Comparison of ENCODE assay signal across 9 mouse cellular contexts in the genomic region with DNA sequence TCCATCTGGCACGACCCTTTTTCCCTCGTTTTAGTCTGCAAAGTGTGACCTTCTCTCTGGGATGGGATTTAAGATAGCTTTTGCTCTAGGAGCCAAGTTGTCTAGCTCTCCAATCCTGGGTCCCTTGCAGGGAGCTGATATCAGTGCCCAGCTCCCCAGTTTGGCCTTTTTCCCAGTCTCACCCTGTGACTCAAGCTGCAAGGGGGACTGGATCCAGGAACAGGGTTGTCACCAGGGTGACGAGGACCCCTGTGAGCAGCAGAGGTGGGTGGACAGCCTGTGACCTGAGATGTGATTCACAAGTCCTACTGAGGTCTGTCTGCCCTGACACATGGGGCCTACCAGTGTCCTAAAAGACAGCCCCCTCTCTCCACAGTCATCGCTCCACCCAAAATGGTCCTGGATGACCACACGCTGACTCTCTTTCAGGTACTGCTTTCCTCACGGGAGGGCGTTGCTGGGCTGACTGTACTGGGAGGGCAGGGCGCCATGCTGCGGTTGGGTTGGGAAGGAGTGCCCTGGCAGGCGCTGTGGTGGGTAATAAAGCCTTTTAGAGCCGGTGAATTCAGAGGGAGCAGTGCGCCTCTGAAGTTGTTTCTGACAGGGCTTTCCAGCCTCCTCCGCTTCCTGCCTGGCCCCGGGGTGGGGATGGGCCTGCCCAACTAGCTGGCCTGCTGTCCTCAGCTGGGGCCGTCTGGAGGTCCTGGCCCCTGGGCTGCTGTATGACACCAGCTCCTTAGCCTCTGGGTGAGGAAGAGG. TPM values are rescaled to one million over a fixed set of nuclear protein-coding genes. Genes with fewer than 3 reads are reported as not detected.
DNase-seq lines count a peak whose midpoint lies in the region; ATAC-seq and TF ChIP-seq lines count a peak whose summit lies in the region.
"Had no signal": no experiment of that assay in that cellular context is flagged by ENCODE, and none has a peak within 500 bp of the region (broad histone marks: within the 10 kb centered on the region; RNA-seq: fewer than 3 reads in every experiment).

No protein-coding gene starts in this region.

- peak overlapping the region; percentile 2; the same call in 1 of the 2 replicates for H3K27ac ChIP-seq in forebrain, embryonic 12.5 days
- no peak overlapping the region for H3K27ac ChIP-seq in forebrain, postnatal 0 days (ENCODE audit: low read depth, low read length)
- H3K27ac ChIP-seq in neural tube, embryonic 11.5 days (ENCODE audit: low read depth, low read length) = peak overlapping the region; percentile 34; the same call in 1 of the 2 replicates
- H3K27ac ChIP-seq in limb, embryonic 10.5 days = peak overlapping the region; percentile 89

- 0 out of 2 replicates have a peak, but pooled peaks cover 8% of the 10 kb centered on the region for H3K27me3 ChIP-seq in forebrain, embryonic 12.5 days
- no peaks in the 10 kb centered on the region for H3K27me3 ChIP-seq in forebrain, postnatal 0 days (ENCODE audit: insufficient read depth, low read length)
- no peaks in the 10 kb centered on the region for H3K27me3 ChIP-seq in neural tube, embryonic 11.5 days (ENCODE audit: control insufficient read depth, insufficient read depth, low read length)
- no peaks in the 10 kb centered on the region for H3K27me3 ChIP-seq in limb, embryonic 10.5 days (ENCODE audit: low read depth, poor library complexity, severe bottlenecking)

- DNase-seq in forebrain, postnatal 0 days = no peak
- DNase-seq in neural tube, embryonic 11.5 days (ENCODE audit: low spot score) = no peak
- no peak for DNase-seq in neural tube, embryonic 10.5 days (ENCODE audit: extremely low spot score, low spot score)
- DNase-seq in limb, embryonic 10.5 days (ENCODE audit: low spot score) = peak; percentile 63
- DNase-seq in layer of hippocampus, postnatal 14 days (ENCODE audit: low spot score in 2 of 2) = no peak
- DNase-seq: cerebellum, adult 11-12 months had no signal

- H3K4me1 ChIP-seq in forebrain, embryonic 12.5 days = peaks cover 48% of the 10 kb centered on the region
- H3K4me1 ChIP-seq in forebrain, postnatal 0 days (ENCODE audit: insufficient read depth) = no peaks in the 10 kb centered on the region
- H3K4me1 ChIP-seq in neural tube, embryonic 11.5 days (ENCODE audit: control insufficient read depth, insufficient read depth, low read length) = peaks cover 32% of the 10 kb centered on the region
- peaks cover 78% of the 10 kb centered on the region for H3K4me1 ChIP-seq in limb, embryonic 10.5 days

- WGBS in forebrain, embryonic 12.5 days = 50% methylated on average over 15 of the region's 15 CpGs
- WGBS in forebrain, postnatal 0 days = 40% methylated on average over 15 of the region's 15 CpGs
- WGBS in neural tube, embryonic 11.5 days = 27% methylated on average over 15 of the region's 15 CpGs
- 19% methylated on average over 15 of the region's 15 CpGs for WGBS in limb, embryonic 10.5 days

- H3K9me3 ChIP-seq in forebrain, embryonic 12.5 days = no peaks in the 10 kb centered on the region
- no peaks in the 10 kb centered on the region for H3K9me3 ChIP-seq in forebrain, postnatal 0 days (ENCODE audit: low read length)
- no peaks in the 10 kb centered on the region for H3K9me3 ChIP-seq in neural tube, embryonic 11.5 days (ENCODE audit: control insufficient read depth, low read length)
- no peaks in the 10 kb centered on the region for H3K9me3 ChIP-seq in limb, embryonic 10.5 days (replicated peaks)

- peaks cover 52% of the 10 kb centered on the region for H3K36me3 ChIP-seq in forebrain, embryonic 12.5 days (replicated peaks)
- H3K36me3 ChIP-seq in forebrain, postnatal 0 days (ENCODE audit: insufficient read depth) = peaks cover 35% of the 10 kb centered on the region
- peaks cover 6% of the 10 kb centered on the region for H3K36me3 ChIP-seq in neural tube, embryonic 11.5 days (ENCODE audit: control insufficient read depth, insufficient read depth, low read length)
- H3K36me3 ChIP-seq in limb, embryonic 10.5 days = peaks cover 60% of the 10 kb centered on the region

- no peak overlapping the region for H3K4me3 ChIP-seq in forebrain, embryonic 12.5 days (replicated peaks)
- H3K4me3 ChIP-seq in forebrain, postnatal 0 days (ENCODE audit: low read depth, low read length) = no peak overlapping the region
- no peak overlapping the region for H3K4me3 ChIP-seq in neural tube, embryonic 11.5 days (ENCODE audit: low read depth, low read length)
- peak overlapping the region; percentile 37 for H3K4me3 ChIP-seq in limb, embryonic 10.5 days

- H3K9ac ChIP-seq in forebrain, embryonic 12.5 days = peak overlapping the region; percentile 44; the same call in 1 of the 2 replicates
- no peak overlapping the region for H3K9ac ChIP-seq in forebrain, postnatal 0 days
- H3K9ac ChIP-seq in neural tube, embryonic 11.5 days (ENCODE audit: low read length) = peak overlapping the region; percentile 48; the same call in 1 of the 2 replicates

- no peak for TF ChIP-seq CTCF in forebrain, postnatal 0 days (IDR thresholded peaks at IDR 0.05; ENCODE audit: low read depth)

- no peak for ATAC-seq in forebrain, embryonic 12.5 days (ENCODE audit: low FRiP score)
- no peak for ATAC-seq in forebrain, postnatal 0 days
- no peak for ATAC-seq in neural tube, embryonic 11.5 days (ENCODE audit: insufficient read depth, low FRiP score, low TSS enrichment)
- ATAC-seq in activated CD4-positive, CD25-positive, alpha-beta regulatory T cell, adult 4 months = no peak
- ATAC-seq in erythroblast, adult 5-6 weeks (replicated peaks; ENCODE audit: low FRiP score, poor library complexity, severe bottlenecking) = no peak

- no peak overlapping the region for H3K4me2 ChIP-seq in forebrain, embryonic 12.5 days
- no peak overlapping the region for H3K4me2 ChIP-seq in forebrain, postnatal 0 days (ENCODE audit: low read depth)
- H3K4me2 ChIP-seq in neural tube, embryonic 11.5 days (ENCODE audit: low read depth) = no peak overlapping the region

RNA-seq across cellular contexts. Expression of gene Cenpx, which starts 9.7 kb away (rescaled TPM):
- 125 and 127 TPM in 2 replicates for polyA plus RNA-seq in forebrain, embryonic 12.5 days (2016; fragmentation: Nextera tagmentation; extraction: Ambion mirVana)
- 28.5 and 52.1 TPM in 2 replicates for total RNA-seq in forebrain, postnatal 0 days (2014; rRNA removed)
- polyA plus RNA-seq in forebrain, postnatal 0 days (2015; fragmentation: Nextera tagmentation; extraction: Ambion mirVana) = 91.3 and 114 TPM in 2 replicates
- 112 and 115 TPM in 2 replicates for polyA plus RNA-seq in neural tube, embryonic 11.5 days (2014; fragmentation: Nextera tagmentation; extraction: Ambion mirVana)
- 122 and 123 TPM in 2 replicates for polyA plus RNA-seq in limb, embryonic 10.5 days (2016; fragmentation: Nextera tagmentation; extraction: Ambion mirVana)
- 100 to 1,000 TPM; 163 to 165 TPM for polyA plus RNA-seq in activated CD4-positive, CD25-positive, alpha-beta regulatory T cell, adult 4 months (2017; shearing (Covaris generic))
- 24.5 and 59.8 TPM in 2 replicates for total RNA-seq in erythroblast, adult 5-6 weeks (2015; ENCODE audit: low replicate concordance)
- total RNA-seq in erythroblast, adult 5-6 weeks (2017; ENCODE audit: low replicate concordance) = 2.2 and 10.8 TPM in 2 replicates
- total RNA-seq in layer of hippocampus, postnatal 14 days (2021) = 10 to 100 TPM; 26.8 to 28.9 TPM

RNA-seq across cellular contexts. Expression of gene Lrrc45, which starts 9.8 kb away (rescaled TPM):
- 73.8 and 74.7 TPM in 2 replicates for polyA plus RNA-seq in forebrain, embryonic 12.5 days (2016; fragmentation: Nextera tagmentation; extraction: Ambion mirVana)
- total RNA-seq in forebrain, postnatal 0 days (2014; rRNA removed) = 57.6 and 58.4 TPM in 2 replicates
- 31.0 and 41.0 TPM in 2 replicates for polyA plus RNA-seq in forebrain, postnatal 0 days (2015; fragmentation: Nextera tagmentation; extraction: Ambion mirVana)
- polyA plus RNA-seq in neural tube, embryonic 11.5 days (2014; fragmentation: Nextera tagmentation; extraction: Ambion mirVana) = 39.7 and 44.7 TPM in 2 replicates
- polyA plus RNA-seq in limb, embryonic 10.5 days (2016; fragmentation: Nextera tagmentation; extraction: Ambion mirVana) = 52.8 and 60.8 TPM in 2 replicates
- 10 to 100 TPM; 19.7 to 24.1 TPM for polyA plus RNA-seq in activated CD4-positive, CD25-positive, alpha-beta regulatory T cell, adult 4 months (2017; shearing (Covaris generic))
- total RNA-seq in erythroblast, adult 5-6 weeks (2015; ENCODE audit: low replicate concordance) = 1.5 and 2.3 TPM in 2 replicates
- 3.7 and 7.0 TPM in 2 replicates for total RNA-seq in erythroblast, adult 5-6 weeks (2017; ENCODE audit: low replicate concordance)
- total RNA-seq in layer of hippocampus, postnatal 14 days (2021) = 10 to 100 TPM; 56.0 to 58.2 TPM

RNA-seq across cellular contexts. Expression of gene Rac3, which starts 17.4 kb away (rescaled TPM):
- 48.3 and 48.5 TPM in 2 replicates for polyA plus RNA-seq in forebrain, embryonic 12.5 days (2016; fragmentation: Nextera tagmentation; extraction: Ambion mirVana)
- total RNA-seq in forebrain, postnatal 0 days (2014; rRNA removed) = 598 and 666 TPM in 2 replicates
- polyA plus RNA-seq in forebrain, postnatal 0 days (2015; fragmentation: Nextera tagmentation; extraction: Ambion mirVana) = 681 and 697 TPM in 2 replicates
- polyA plus RNA-seq in neural tube, embryonic 11.5 days (2014; fragmentation: Nextera tagmentation; extraction: Ambion mirVana) = 12.1 and 13.9 TPM in 2 replicates
- polyA plus RNA-seq in limb, embryonic 10.5 days (2016; fragmentation: Nextera tagmentation; extraction: Ambion mirVana) = 25.4 and 28.8 TPM in 2 replicates
- not detected for polyA plus RNA-seq in activated CD4-positive, CD25-positive, alpha-beta regulatory T cell, adult 4 months (2017; shearing (Covaris generic))
- 3.3 TPM in 1 of 2 replicates, not detected in the other for total RNA-seq in erythroblast, adult 5-6 weeks (2015; ENCODE audit: low replicate concordance)
- not detected in 2 replicates for total RNA-seq in erythroblast, adult 5-6 weeks (2017; ENCODE audit: low replicate concordance)
- total RNA-seq in layer of hippocampus, postnatal 14 days (2021) = 10 to 100 TPM; 83.9 to 98.6 TPM

RNA-seq across cellular contexts. Expression of gene Dcxr, which starts 23.2 kb away (rescaled TPM):
- 9.1 and 9.2 TPM in 2 replicates for polyA plus RNA-seq in forebrain, embryonic 12.5 days (2016; fragmentation: Nextera tagmentation; extraction: Ambion mirVana)
- 7.2 and 13.2 TPM in 2 replicates for total RNA-seq in forebrain, postnatal 0 days (2014; rRNA removed)
- 11.2 and 12.7 TPM in 2 replicates for polyA plus RNA-seq in forebrain, postnatal 0 days (2015; fragmentation: Nextera tagmentation; extraction: Ambion mirVana)
- polyA plus RNA-seq in neural tube, embryonic 11.5 days (2014; fragmentation: Nextera tagmentation; extraction: Ambion mirVana) = 14.9 and 16.5 TPM in 2 replicates
- polyA plus RNA-seq in limb, embryonic 10.5 days (2016; fragmentation: Nextera tagmentation; extraction: Ambion mirVana) = 14.0 and 15.9 TPM in 2 replicates
- polyA plus RNA-seq in activated CD4-positive, CD25-positive, alpha-beta regulatory T cell, adult 4 months (2017; shearing (Covaris generic)) = 10 to 100 TPM; 17.0 to 20.9 TPM
- total RNA-seq in erythroblast, adult 5-6 weeks (2015; ENCODE audit: low replicate concordance) = 6.1 and 6.5 TPM in 2 replicates
- total RNA-seq in erythroblast, adult 5-6 weeks (2017; ENCODE audit: low replicate concordance) = 1.9 and 3.1 TPM in 2 replicates
- total RNA-seq in layer of hippocampus, postnatal 14 days (2021) = 10 to 100 TPM; 10.4 to 12.0 TPM

RNA-seq across cellular contexts. Expression of gene Cbr2, which starts 28.0 kb away (rescaled TPM):
- 0.67 and 0.95 TPM in 2 replicates for polyA plus RNA-seq in forebrain, embryonic 12.5 days (2016; fragmentation: Nextera tagmentation; extraction: Ambion mirVana)
- 3.6 and 4.8 TPM in 2 replicates for total RNA-seq in forebrain, postnatal 0 days (2014; rRNA removed)
- 3.1 and 4.9 TPM in 2 replicates for polyA plus RNA-seq in forebrain, postnatal 0 days (2015; fragmentation: Nextera tagmentation; extraction: Ambion mirVana)
- polyA plus RNA-seq in neural tube, embryonic 11.5 days (2014; fragmentation: Nextera tagmentation; extraction: Ambion mirVana) = 1.8 and 2.0 TPM in 2 replicates
- polyA plus RNA-seq in limb, embryonic 10.5 days (2016; fragmentation: Nextera tagmentation; extraction: Ambion mirVana) = 15.2 and 16.3 TPM in 2 replicates
- polyA plus RNA-seq in activated CD4-positive, CD25-positive, alpha-beta regulatory T cell, adult 4 months (2017; shearing (Covaris generic)) = not detected
- total RNA-seq in erythroblast, adult 5-6 weeks (2015; ENCODE audit: low replicate concordance) = 9.0 TPM in 1 of 2 replicates, not detected in the other
- not detected in 2 replicates for total RNA-seq in erythroblast, adult 5-6 weeks (2017; ENCODE audit: low replicate concordance)
- 1 to 10 TPM; 2.1 to 2.2 TPM for total RNA-seq in layer of hippocampus, postnatal 14 days (2021)

Comparison
In these comparisons a context has a peak if more than half of its experiments do, and no peak if none do; other contexts are left out.
1. RNA of gene Rac3, which starts 17.4 kb away (polyA plus RNA-seq): 681 to 697 TPM in forebrain, postnatal 0 days; 48.3 to 48.5 TPM in forebrain, embryonic 12.5 days, 25.4 to 28.8 TPM in limb, embryonic 10.5 days, 12.1 to 13.9 TPM in neural tube, embryonic 11.5 days and not detected in activated CD4-positive, CD25-positive, alpha-beta regulatory T cell, adult 4 months; every median in the first group is over 10 times any median in the second.